Mouse (Mus musculus): ENCODE data around the gene Ccdc62. TPM values are rescaled to one million over a fixed set of nuclear protein-coding genes. Genes with fewer than 3 reads are reported as not detected.

The Ccdc62 gene
- total RNA-seq, 2 experiments from 2014 or later, result 0.10 to 2.6 TPM

GRCm38 (mm10) chr5:124017941-124018340, 87.5 kb downstream of the Ccdc62 start:
- no peak for ATAC-seq (replicated peaks; ENCODE audit: poor library complexity, severe bottlenecking)

DNA sequence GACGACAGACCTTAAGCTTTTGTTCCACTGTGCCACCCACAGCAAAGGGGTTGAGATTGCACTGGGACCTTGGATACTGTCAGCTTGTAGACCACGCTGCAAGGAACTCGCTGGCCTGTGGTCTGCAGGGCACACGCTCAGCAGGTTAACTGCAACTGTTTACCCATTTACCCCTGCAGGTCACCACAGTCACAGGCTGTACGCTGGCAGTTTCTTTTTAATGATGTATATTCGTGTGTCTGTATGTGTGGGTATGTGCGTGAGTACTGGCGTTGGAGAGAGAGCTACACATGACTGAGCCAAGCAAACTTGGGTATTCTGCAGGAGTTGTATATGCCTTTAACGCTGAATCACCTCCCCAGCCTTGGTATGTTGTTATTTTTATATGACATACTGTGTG, 88.2 kb downstream of the Ccdc62 start:
- no peak for ATAC-seq (replicated peaks; ENCODE audit: poor library complexity, severe bottlenecking)

Other genes with a start within 250 kb of the Ccdc62 start
- gene Clip1, start 246.1 kb upstream of the Ccdc62 start, total RNA-seq (2014; fragmentation: Nextera tagmentation), result 41.7 and 56.0 TPM in 2 replicates
- 63.4 and 65.9 TPM in 2 replicates for gene Clip1, start 246.1 kb upstream of the Ccdc62 start, total RNA-seq (2017)
- gene Zcchc8, start 209.6 kb upstream of the Ccdc62 start, total RNA-seq (2014; fragmentation: Nextera tagmentation), result 53.7 and 66.1 TPM in 2 replicates
- 53.5 and 80.9 TPM in 2 replicates for gene Zcchc8, start 209.6 kb upstream of the Ccdc62 start, total RNA-seq (2017)
- gene Rsrc2, start 181.3 kb upstream of the Ccdc62 start, total RNA-seq (2014; fragmentation: Nextera tagmentation), result 118 TPM in 2 replicates
- gene Rsrc2, start 181.3 kb upstream of the Ccdc62 start, total RNA-seq (2017), result 171 and 227 TPM in 2 replicates
- 63.0 and 74.9 TPM in 2 replicates for gene Kntc1, start 181.0 kb upstream of the Ccdc62 start, total RNA-seq (2014; fragmentation: Nextera tagmentation)
- gene Kntc1, start 181.0 kb upstream of the Ccdc62 start, total RNA-seq (2017), result 43.6 and 73.8 TPM in 2 replicates
- not detected in 2 replicates for gene Hcar2, start 65.2 kb upstream of the Ccdc62 start, total RNA-seq (2014; fragmentation: Nextera tagmentation)
- gene Hcar2, start 65.2 kb upstream of the Ccdc62 start, total RNA-seq (2017), result 2.7 and 5.4 TPM in 2 replicates
- gene Hcar1, start 50.7 kb upstream of the Ccdc62 start, total RNA-seq (2014; fragmentation: Nextera tagmentation), result not detected in 2 replicates
- gene Hcar1, start 50.7 kb upstream of the Ccdc62 start, total RNA-seq (2017), result not detected in 2 replicates
- gene Denr, start 23.5 kb upstream of the Ccdc62 start, total RNA-seq (2014; fragmentation: Nextera tagmentation), result 67.5 and 72.9 TPM in 2 replicates
- gene Denr, start 23.5 kb upstream of the Ccdc62 start, total RNA-seq (2017), result 76.4 and 100.0 TPM in 2 replicates
- gene Gm43518, start 3.3 kb upstream of the Ccdc62 start, total RNA-seq (2014; fragmentation: Nextera tagmentation), result not detected in 2 replicates
- not detected in 2 replicates for gene Gm43518, start 3.3 kb upstream of the Ccdc62 start, total RNA-seq (2017)
- gene Hip1r, start 42.9 kb downstream of the Ccdc62 start, total RNA-seq (2014; fragmentation: Nextera tagmentation), result 11.5 and 39.3 TPM in 2 replicates
- gene Hip1r, start 42.9 kb downstream of the Ccdc62 start, total RNA-seq (2017), result 10.1 and 16.9 TPM in 2 replicates
- 7.6 and 11.1 TPM in 2 replicates for gene Vps37b, start 101.6 kb downstream of the Ccdc62 start, total RNA-seq (2014; fragmentation: Nextera tagmentation)
- gene Vps37b, start 101.6 kb downstream of the Ccdc62 start, total RNA-seq (2017), result 9.5 and 11.6 TPM in 2 replicates
- gene Abcb9, start 165.1 kb downstream of the Ccdc62 start, total RNA-seq (2014; fragmentation: Nextera tagmentation), result 0.71 and 0.96 TPM in 2 replicates
- 0.73 and 2.7 TPM in 2 replicates for gene Abcb9, start 165.1 kb downstream of the Ccdc62 start, total RNA-seq (2017)
- gene Ogfod2, start 181.6 kb downstream of the Ccdc62 start, total RNA-seq (2014; fragmentation: Nextera tagmentation), result 8.9 and 12.1 TPM in 2 replicates
- 14.9 and 18.6 TPM in 2 replicates for gene Ogfod2, start 181.6 kb downstream of the Ccdc62 start, total RNA-seq (2017)
- 65.3 and 89.4 TPM in 2 replicates for gene Arl6ip4, start 185.4 kb downstream of the Ccdc62 start, total RNA-seq (2014; fragmentation: Nextera tagmentation)
- 89.7 and 99.8 TPM in 2 replicates for gene Arl6ip4, start 185.4 kb downstream of the Ccdc62 start, total RNA-seq (2017)

Measured in granulocyte monocyte progenitor cell, adult 5-6 weeks (primary cell).